Mouse (Mus musculus) stomach, embryonic 16.5 days (tissue): Measurements from ENCODE around the gene Ppm1d. TPM values are rescaled to one million over a fixed set of nuclear protein-coding genes. Genes with fewer than 3 reads are reported as not detected.
A peak's percentile ranks its signal among the peaks of the same experiment; 100 is the strongest.

Experiments
- ATAC-seq: fragments of 200-750 bp; cut with Nextera tagmentation; 2 replicates; pipeline ENCODE4 v1.8.0; 2017; ENCODE audit warnings: moderate number of reproducible peaks, moderate TSS enrichment; ENCODE audit not compliant: insufficient read depth, low FRiP score
- H3K27ac ChIP-seq: fragments of 300-500 bp; sonication (generic); 2 replicates; pipeline ENCODE4 v1.5.1; 2014; ENCODE audit warnings: low read length
- H3K27me3 ChIP-seq: fragments of 300-500 bp; sonication (generic); 2 replicates; pipeline ENCODE4 v1.6.1; 2014; ENCODE audit warnings: low read length, control low read depth, mixed read lengths; ENCODE audit not compliant: control insufficient read depth, insufficient read depth
- H3K36me3 ChIP-seq: fragments of 300-500 bp; sonication (generic); 2 replicates; pipeline ENCODE4 v1.6.1; 2014; ENCODE audit warnings: low read length; ENCODE audit not compliant: control insufficient read depth, insufficient read depth
- H3K4me1 ChIP-seq: fragments of 300-500 bp; sonication (generic); 2 replicates; pipeline ENCODE4 v1.6.1; 2014; ENCODE audit warnings: low read length, control low read depth, mixed read lengths; ENCODE audit not compliant: control insufficient read depth, insufficient read depth
- H3K4me2 ChIP-seq: fragments of 300-500 bp; sonication (generic); 2 replicates; pipeline ENCODE4 v1.6.1; 2014; ENCODE audit warnings: low read depth, low read length, mixed read lengths
- H3K4me3 ChIP-seq: fragments of 300-500 bp; sonication (generic); replicated peaks from 2 replicates; pipeline ENCODE4 v1.5.1; 2014; ENCODE audit warnings: mild to moderate bottlenecking, low read length
- H3K9ac ChIP-seq: fragments of 300-500 bp; sonication (generic); 2 replicates; pipeline ENCODE4 v1.6.1; 2014; ENCODE audit warnings: low read length
- H3K9me3 ChIP-seq: fragments of 300-500 bp; sonication (generic); replicated peaks from 2 replicates; pipeline ENCODE4 v1.6.1; 2016; ENCODE audit warnings: low read length, control low read depth; ENCODE audit not compliant: control insufficient read depth
- WGBS: fragments of 180-500 bp; shearing (Covaris S2); extraction: QIAGEN DNeasy Blood & Tissue Kit; methylation state at CpG from one replicate; pipeline ENCODE4 v1.1.7; 2014; 5-methylcytosine and 5-hydroxymethylcytosine counted together
- polyA plus RNA-seq: library from polyadenylated mRNA; unstranded; fragments of >200 nt; fragmentation: Nextera tagmentation; extraction: Ambion mirVana; gene quantifications from 2 replicates; pipeline ENCODE4 v1.2.1, GENCODE M21; 2015

Ppm1d gene
- polyA plus RNA-seq = 10.1 and 10.3 TPM in 2 replicates

DNA sequence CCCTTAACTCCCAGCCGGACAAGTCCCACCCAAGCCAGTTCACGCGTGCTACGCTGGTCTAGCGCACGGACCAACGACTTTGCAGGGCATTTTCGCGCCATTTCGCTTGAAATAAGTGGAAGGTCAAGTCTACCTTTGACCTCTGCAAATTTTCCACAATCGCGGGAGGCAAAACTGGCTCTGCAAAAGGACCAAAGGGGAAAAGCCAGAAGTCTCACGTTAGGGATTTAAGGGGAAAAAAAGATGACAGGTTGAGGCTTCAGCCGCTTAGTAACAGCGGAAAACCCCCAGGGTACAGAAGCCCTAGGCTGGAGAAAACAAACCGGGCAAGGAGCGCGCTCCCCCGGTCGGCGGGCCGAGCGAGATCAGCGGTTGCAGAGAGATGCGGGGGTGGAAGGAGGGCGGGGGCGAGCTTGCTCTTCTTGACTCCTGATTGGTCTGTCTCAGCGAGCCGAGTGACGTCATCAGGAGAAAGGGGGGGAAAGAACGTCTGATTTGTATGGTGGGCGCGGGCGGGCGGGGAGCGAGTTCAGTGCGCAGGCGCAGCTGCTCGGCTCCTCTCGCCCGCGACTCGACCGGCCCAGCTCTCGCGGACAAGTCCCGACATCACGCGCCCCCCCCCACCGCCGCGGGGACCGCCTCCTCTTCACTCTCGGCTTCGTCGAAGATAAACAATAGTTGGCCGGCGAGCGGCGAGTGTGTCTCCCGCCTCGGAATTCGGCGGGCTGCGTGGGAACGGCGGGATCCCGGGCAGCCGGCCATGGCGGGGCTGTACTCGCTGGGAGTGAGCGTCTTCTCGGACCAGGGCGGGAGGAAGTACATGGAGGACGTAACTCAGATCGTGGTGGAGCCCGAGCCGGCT, at the start of gene Ppm1d:
Ppm1d (plus strand) TSS at position 532 of the 862 bp plus-strand sequence.
- Histone ChIP-seq H3K9me3 (no peaks in the 10 kb centered on the region), H3K27me3 (no peaks in the 10 kb centered on the region), H3K9ac (peak within 1 kb of the TSS; percentile 92), H3K36me3 (peaks cover 3% of the 10 kb centered on the region; the same call in 1 of the 2 replicates), H3K4me3 (peak within 1 kb of the TSS; percentile 93), H3K27ac (peak within 1 kb of the TSS; percentile 95), H3K4me2 (peak within 1 kb of the TSS; percentile 92), H3K4me1 (peaks cover 7% of the 10 kb centered on the region; the same call in 1 of the 2 replicates)
- under 1% methylated on average over 70 of the region's 78 CpGs for WGBS
- ATAC-seq = peak; percentile 95

DNA sequence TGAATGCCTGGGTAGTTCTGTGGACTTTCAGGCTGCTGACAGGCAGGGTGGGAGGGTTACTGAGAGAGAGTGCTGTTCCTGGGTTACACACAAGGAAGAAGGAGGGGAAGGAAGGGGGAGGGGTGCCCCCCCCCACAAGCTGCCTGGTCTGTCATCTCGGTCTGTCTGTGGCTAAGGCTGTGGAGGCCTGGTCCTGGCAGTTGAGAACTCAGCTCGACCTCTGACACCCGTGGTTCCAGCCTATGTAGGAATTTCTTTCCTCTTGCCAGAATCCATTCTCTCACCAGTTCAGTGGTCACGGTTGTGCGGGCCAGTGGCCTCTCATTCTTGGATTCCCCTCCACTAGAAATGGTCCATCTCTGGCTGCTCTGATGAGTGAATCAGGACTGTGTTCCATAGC, 46.4 kb upstream of the Ppm1d start:
- ATAC-seq = no peak
- 56% methylated on average over 5 of the region's 5 CpGs for WGBS

DNA sequence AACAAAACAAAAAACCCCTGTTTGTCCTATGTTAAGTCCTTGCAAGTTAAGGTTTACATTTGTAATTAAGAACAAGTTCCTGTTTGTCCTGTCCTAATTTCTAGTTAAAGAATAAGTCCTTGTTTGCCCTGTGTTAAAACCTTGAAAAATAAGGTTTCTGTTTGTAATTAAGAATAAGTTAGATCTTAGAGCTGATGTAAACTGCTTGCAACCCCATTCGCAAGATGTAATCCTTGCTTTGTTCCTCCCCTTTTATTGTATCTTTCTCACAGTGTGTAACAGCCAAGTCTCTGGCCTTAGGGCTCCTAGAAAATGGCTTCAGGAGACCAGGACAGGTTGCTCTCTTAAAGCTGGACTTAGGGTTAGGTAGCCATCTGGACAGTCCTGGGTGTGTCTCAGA, 43.7 kb upstream of the Ppm1d start:
- Histone ChIP-seq H3K27me3 (no peaks in the 10 kb centered on the region), H3K27ac (no peak overlapping the region), H3K36me3 (no peaks in the 10 kb centered on the region), H3K9me3 (no peaks in the 10 kb centered on the region), H3K4me1 (no peaks in the 10 kb centered on the region), H3K4me3 (no peak overlapping the region), H3K4me2 (no peak overlapping the region), H3K9ac (no peak overlapping the region)
- WGBS = 86% methylated on average over 1 of the region's 1 CpGs
- no peak for ATAC-seq

More for the DNA sequence above, 46.4 kb upstream of the Ppm1d start:
- H3K4me1 ChIP-seq = no peaks in the 10 kb centered on the region
- H3K9me3 ChIP-seq = no peaks in the 10 kb centered on the region
- H3K4me2 ChIP-seq = no peak overlapping the region
- no peak overlapping the region for H3K27ac ChIP-seq
- no peak overlapping the region for H3K4me3 ChIP-seq
- no peaks in the 10 kb centered on the region for H3K27me3 ChIP-seq
- no peaks in the 10 kb centered on the region for H3K36me3 ChIP-seq
- H3K9ac ChIP-seq = no peak overlapping the region

DNA sequence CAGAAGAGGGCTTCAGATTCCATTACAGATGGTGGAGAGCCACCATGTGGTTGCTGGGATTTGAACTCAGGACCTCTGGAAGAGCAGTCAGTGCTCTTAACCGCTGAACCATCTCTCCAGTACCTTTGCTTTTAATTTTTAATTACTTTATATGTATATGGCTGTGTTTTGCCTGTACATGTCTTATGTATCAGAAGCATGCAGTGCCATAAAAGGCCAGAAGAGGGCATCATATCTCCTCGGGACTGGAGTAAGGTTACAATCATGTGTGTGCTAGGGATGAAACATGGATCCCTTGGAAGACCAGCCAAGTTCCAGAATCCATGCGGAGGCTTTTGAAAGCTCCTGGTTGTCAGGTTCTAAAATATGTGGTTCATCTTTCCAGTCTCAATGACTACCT, 40.4 kb upstream of the Ppm1d start:
- no peaks in the 10 kb centered on the region for H3K36me3 ChIP-seq
- H3K27ac ChIP-seq = no peak overlapping the region
- 59% methylated on average over 3 of the region's 3 CpGs for WGBS
- H3K9me3 ChIP-seq = no peaks in the 10 kb centered on the region
- no peak overlapping the region for H3K4me2 ChIP-seq
- H3K27me3 ChIP-seq = no peaks in the 10 kb centered on the region
- H3K9ac ChIP-seq = no peak overlapping the region
- H3K4me1 ChIP-seq = no peaks in the 10 kb centered on the region
- ATAC-seq = no peak
- H3K4me3 ChIP-seq = no peak overlapping the region

DNA sequence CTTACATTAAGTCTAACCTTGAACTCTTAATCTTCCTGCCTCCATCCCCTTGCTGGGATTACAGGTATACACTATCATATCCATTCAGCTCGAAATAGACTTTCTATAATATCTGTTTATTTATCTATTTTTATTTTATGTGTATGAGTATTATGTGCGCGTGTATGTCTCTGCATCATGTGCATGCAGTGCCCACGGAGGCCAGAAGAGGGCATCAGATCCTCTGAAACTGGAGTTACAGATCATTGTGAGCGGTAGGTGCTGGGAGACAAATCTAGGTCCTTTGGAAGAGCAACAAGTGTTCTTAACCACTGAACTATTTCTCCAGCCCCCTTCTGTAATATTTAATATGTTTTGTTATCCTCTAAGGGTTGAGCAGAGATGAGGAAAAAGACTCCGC, 37.7 kb upstream of the Ppm1d start:
- H3K4me3 ChIP-seq = no peak overlapping the region
- no peak overlapping the region for H3K4me2 ChIP-seq
- H3K4me1 ChIP-seq = no peaks in the 10 kb centered on the region
- 74% methylated on average over 6 of the region's 6 CpGs for WGBS
- no peaks in the 10 kb centered on the region for H3K27me3 ChIP-seq
- H3K36me3 ChIP-seq = no peaks in the 10 kb centered on the region
- no peak overlapping the region for H3K27ac ChIP-seq
- no peak overlapping the region for H3K9ac ChIP-seq
- H3K9me3 ChIP-seq = no peaks in the 10 kb centered on the region
- ATAC-seq = no peak

DNA sequence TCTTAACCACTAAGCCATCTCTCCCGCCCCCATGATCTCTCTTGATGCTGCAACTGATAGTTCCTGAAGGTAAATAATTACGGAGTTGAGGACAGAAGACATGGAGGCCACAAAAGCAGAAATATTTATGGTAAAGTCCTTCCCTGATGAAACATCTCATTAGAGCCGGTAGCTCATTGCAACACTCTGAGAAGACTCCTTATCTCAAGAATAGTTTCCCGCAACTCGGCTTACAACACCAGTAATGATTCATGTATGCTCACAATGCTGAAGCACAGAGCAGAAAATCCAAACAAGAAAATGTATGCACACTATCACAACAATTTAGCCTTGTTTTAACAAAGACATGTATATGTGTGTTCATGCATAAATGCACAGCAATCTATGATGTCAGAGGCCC, 35.9 kb upstream of the Ppm1d start:
- H3K27me3 ChIP-seq = no peaks in the 10 kb centered on the region
- no peak overlapping the region for H3K4me2 ChIP-seq
- H3K9me3 ChIP-seq = no peaks in the 10 kb centered on the region
- H3K4me1 ChIP-seq = no peaks in the 10 kb centered on the region
- WGBS = 66% methylated on average over 5 of the region's 5 CpGs
- H3K27ac ChIP-seq = no peak overlapping the region
- no peak for ATAC-seq
- H3K4me3 ChIP-seq = no peak overlapping the region
- H3K9ac ChIP-seq = no peak overlapping the region
- no peaks in the 10 kb centered on the region for H3K36me3 ChIP-seq

DNA sequence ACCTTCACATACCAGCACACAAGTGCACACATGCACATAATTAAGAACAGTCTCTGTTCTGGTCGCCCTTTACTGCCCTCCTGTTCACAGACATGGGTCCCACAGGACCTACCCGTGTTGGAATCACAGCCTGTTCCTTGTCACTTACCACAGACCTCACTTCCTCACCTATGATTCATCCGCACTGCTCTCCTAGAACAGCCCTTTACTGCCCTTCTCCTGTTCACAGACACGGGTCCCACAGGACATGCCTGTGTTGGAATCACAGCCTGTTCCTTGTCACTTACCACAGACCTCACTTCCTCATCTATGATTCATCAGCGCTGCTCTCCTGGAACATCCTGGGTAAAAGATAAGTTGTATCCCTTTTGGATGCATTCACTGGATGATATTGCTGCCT, 33.4 kb upstream of the Ppm1d start:
- no peak overlapping the region for H3K27ac ChIP-seq
- no peaks in the 10 kb centered on the region for H3K4me1 ChIP-seq
- no peak overlapping the region for H3K4me3 ChIP-seq
- H3K27me3 ChIP-seq = no peaks in the 10 kb centered on the region
- no peaks in the 10 kb centered on the region for H3K36me3 ChIP-seq
- ATAC-seq = no peak
- H3K4me2 ChIP-seq = no peak overlapping the region
- no peak overlapping the region; the same call in 1 of the 2 replicates for H3K9ac ChIP-seq
- 64% methylated on average over 5 of the region's 5 CpGs for WGBS
- H3K9me3 ChIP-seq = no peaks in the 10 kb centered on the region

DNA sequence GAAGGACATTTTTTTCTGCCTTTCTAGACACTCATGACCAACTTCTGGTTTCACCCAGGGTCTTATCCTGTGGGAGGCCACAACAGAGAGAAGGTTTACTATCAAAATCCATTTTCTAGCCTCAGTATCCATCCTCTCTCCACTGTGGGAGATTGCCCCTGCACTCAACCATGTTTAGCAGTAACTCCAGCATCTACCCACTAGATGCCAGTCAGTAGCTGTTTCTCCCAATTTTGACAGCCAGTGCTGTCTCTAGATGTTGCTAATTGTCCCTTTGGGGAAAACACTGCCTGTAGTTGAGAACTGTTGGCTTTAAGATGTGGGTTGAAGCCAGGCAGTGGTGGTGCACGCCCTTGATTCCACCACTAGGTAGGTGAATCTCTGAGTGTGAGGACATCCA, 32.9 kb upstream of the Ppm1d start:
- Histone ChIP-seq H3K36me3 (no peaks in the 10 kb centered on the region), H3K27ac (no peak overlapping the region), H3K9me3 (no peaks in the 10 kb centered on the region), H3K4me2 (no peak overlapping the region), H3K4me3 (no peak overlapping the region), H3K4me1 (no peaks in the 10 kb centered on the region), H3K27me3 (no peaks in the 10 kb centered on the region), H3K9ac (no peak overlapping the region)
- 82% methylated on average over 1 of the region's 1 CpGs for WGBS
- no peak for ATAC-seq

DNA sequence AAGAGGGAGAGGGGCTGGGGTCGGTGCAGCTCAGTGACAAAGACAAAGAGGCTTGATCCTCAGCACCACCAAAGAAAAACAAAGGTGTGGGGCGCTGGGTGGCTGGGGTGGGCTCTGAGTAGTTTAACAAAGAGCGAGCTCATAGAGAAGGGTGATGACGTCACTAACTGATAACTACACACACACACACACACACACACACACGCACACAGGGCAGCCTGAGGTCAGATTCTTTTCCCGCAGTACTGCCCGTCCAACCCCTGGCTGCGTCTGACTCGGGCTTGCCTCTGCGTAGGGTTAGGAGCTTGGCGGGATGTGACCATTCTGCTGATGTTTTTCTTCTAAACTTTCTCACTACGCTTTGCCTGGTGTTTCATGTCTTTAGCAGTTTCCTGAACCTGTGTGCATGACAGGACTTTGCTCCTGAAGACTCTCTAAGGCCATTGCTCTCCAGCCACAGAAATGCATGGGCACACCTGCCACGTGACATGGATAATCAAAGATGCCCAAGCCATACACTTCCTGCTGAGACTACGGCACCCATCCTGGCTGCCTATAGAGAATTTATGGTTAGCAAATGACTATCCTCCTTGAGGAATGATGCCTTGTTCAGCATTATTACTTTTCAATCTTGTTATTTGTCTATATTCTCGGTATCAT, 29.7 kb upstream of the Ppm1d start:
- no peak overlapping the region for H3K9ac ChIP-seq
- no peak overlapping the region for H3K27ac ChIP-seq
- H3K4me2 ChIP-seq = no peak overlapping the region
- 51% methylated on average over 15 of the region's 15 CpGs for WGBS
- no peaks in the 10 kb centered on the region for H3K4me1 ChIP-seq
- H3K27me3 ChIP-seq = no peaks in the 10 kb centered on the region
- H3K36me3 ChIP-seq = no peaks in the 10 kb centered on the region
- ATAC-seq = peak; percentile 53; the same call in 1 of the 2 replicates
- no peaks in the 10 kb centered on the region for H3K9me3 ChIP-seq
- no peak overlapping the region for H3K4me3 ChIP-seq
